Mouse (Mus musculus): ENCODE measurements around the gene Cacna1f.
A peak's percentile ranks its signal among the peaks of the same experiment; 100 is the strongest.

The Cacna1f gene

GRCm38 (mm10) chrX:7674284-7675000 lies 67.6 kb downstream of the Cacna1f start:
- no peak for DNase-seq (ENCODE audit: low spot score in 2 of 2)

GRCm38 (mm10) chrX:7675001-7675380 lies 68.1 kb downstream of the Cacna1f start:
- no peak for DNase-seq (ENCODE audit: low spot score in 2 of 2)

DNA sequence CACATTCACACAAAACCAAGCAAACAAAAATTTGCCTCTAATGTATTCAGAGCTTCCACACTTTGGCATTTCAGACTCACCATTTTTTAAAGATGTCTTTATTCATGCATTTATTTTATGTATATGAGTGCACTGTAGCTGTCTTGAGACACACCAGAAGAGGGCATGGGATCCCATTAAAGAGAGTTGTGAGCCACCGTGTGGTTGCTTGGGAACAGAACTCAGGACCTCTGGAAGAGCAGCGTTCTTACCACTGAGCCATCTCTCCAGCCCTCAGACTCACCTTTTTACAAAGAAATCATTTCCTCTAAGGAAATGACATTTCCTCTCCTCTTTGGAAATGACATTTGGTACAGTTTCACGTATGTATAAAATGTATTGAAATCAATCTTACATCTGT lies 72.1 kb downstream of the Cacna1f start:
- DNase-seq (ENCODE audit: low spot score in 2 of 2) = no peak

GRCm38 (mm10) chrX:7679405-7680056 lies 72.6 kb downstream of the Cacna1f start:
- DNase-seq (ENCODE audit: low spot score in 2 of 2) = peak; percentile 66 to 73

GRCm38 (mm10) chrX:7680057-7680412 lies 73.2 kb downstream of the Cacna1f start:
- DNase-seq (ENCODE audit: low spot score in 2 of 2) = no peak

DNA sequence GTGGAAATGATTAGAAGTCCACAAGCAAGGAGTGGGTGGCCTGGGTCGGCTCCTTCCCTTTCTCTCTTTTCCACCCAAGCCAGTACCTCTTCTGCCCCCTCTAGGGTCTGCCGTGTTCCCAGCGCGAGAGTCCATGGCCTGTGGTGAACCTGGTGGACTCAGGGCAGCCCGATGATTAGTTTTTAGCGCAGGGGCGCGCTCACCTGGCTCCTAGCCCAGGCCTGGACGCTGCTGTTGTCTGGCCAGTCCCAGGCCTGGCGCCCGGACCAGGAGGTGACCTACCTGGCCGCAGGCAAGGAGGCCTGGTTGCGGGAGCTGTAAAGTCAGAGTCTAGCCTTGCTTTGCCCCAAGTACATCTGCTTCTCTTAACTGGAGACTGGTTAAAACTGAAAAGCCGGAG lies 74.0 kb downstream of the Cacna1f start, which contains the start of gene Magix:
Magix (minus strand) TSS at position 388 of the 400 bp plus-strand sequence.
- DNase-seq (ENCODE audit: low spot score in 2 of 2) = no peak

Measured in frontal cortex, postnatal 14 days (tissue).